Mouse (Mus musculus): ENCODE data around the gene Cenpf. TPM values are rescaled to one million over a fixed set of nuclear protein-coding genes. Genes with fewer than 3 reads are reported as not detected.

The Cenpf gene
- polyA plus RNA-seq, 1 experiment from 2014 or later = 54.4 TPM

DNA sequence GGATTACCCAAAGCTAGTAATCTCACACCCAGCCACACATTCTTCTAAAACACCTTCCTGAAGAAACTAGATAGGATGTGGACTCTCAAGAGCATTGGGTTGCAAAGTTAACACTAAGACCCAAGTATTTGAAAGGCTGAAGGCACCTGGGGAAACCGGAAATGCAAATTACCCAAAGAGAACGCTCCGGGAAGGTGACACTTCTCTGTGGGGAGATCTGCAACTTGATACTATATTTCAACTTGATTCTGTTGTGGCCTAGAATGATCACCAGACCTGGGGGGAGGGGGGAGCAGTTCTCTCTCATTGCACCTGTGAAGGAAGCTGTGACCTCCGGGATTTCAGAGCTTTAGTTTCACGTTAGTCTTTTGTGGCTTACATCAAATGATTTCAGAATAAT is 79.2 kb downstream of the Cenpf start:
- ATAC-seq (ENCODE audit: low read depth) = peak; percentile 83

DNA sequence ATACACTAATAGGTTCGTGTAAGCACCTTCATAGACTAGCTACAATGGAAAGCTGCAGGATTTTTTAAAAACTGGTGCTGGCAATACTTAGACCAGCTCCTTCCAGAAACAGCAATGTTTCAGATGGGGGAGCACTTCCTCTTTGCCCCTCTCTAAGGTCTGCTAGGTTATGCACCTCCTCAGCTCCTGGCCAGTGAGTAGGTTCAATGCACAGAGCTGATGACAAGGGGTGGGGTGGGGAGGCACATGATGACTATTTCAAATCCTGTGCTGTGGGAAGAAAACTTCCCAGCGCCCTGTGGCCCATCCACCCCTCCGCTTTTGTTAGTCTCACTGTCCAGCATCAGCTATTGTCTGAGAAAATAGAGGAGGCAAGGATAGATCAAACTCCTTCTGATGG is 79.8 kb downstream of the Cenpf start:
- Histone ChIP-seq H3K4me1 (ENCODE audit: control insufficient read depth, insufficient read depth, low read length) (0 out of 2 replicates have a peak, but pooled peaks cover 5% of the 10 kb centered on the region), H3K9ac (ENCODE audit: low read depth, low read length) (no peak overlapping the region), H3K9me3 (ENCODE audit: control insufficient read depth, low read length) (no peaks in the 10 kb centered on the region), H3K4me2 (ENCODE audit: low read depth, low read length) (no peak overlapping the region), H3K36me3 (ENCODE audit: control insufficient read depth, insufficient read depth, low read length) (no peaks in the 10 kb centered on the region), H3K4me3 (ENCODE audit: low read depth, low read length) (no peak overlapping the region), H3K27ac (replicated peaks; ENCODE audit: low read depth, low read length) (no peak overlapping the region), H3K27me3 (replicated peaks; ENCODE audit: control insufficient read depth, insufficient read depth, low read length) (no peaks in the 10 kb centered on the region)
- ATAC-seq (ENCODE audit: low read depth) (peak; percentile 72; the same call in 1 of the 2 replicates), DNase-seq (ENCODE audit: low spot score) (no peak)
- 86% methylated on average over 3 of the region's 3 CpGs for WGBS

More for the DNA sequence above, 79.2 kb downstream of the Cenpf start:
- Histone ChIP-seq H3K4me2 (ENCODE audit: low read depth, low read length) (no peak overlapping the region), H3K4me3 (ENCODE audit: low read depth, low read length) (no peak overlapping the region), H3K9me3 (ENCODE audit: control insufficient read depth, low read length) (no peaks in the 10 kb centered on the region), H3K27ac (replicated peaks; ENCODE audit: low read depth, low read length) (no peak overlapping the region), H3K27me3 (replicated peaks; ENCODE audit: control insufficient read depth, insufficient read depth, low read length) (no peaks in the 10 kb centered on the region), H3K9ac (ENCODE audit: low read depth, low read length) (no peak overlapping the region), H3K36me3 (ENCODE audit: control insufficient read depth, insufficient read depth, low read length) (no peaks in the 10 kb centered on the region), H3K4me1 (ENCODE audit: control insufficient read depth, insufficient read depth, low read length) (0 out of 2 replicates have a peak, but pooled peaks cover 5% of the 10 kb centered on the region)
- DNase-seq (ENCODE audit: low spot score) = peak; percentile 75
- 10% methylated on average over 5 of the region's 5 CpGs for WGBS

DNA sequence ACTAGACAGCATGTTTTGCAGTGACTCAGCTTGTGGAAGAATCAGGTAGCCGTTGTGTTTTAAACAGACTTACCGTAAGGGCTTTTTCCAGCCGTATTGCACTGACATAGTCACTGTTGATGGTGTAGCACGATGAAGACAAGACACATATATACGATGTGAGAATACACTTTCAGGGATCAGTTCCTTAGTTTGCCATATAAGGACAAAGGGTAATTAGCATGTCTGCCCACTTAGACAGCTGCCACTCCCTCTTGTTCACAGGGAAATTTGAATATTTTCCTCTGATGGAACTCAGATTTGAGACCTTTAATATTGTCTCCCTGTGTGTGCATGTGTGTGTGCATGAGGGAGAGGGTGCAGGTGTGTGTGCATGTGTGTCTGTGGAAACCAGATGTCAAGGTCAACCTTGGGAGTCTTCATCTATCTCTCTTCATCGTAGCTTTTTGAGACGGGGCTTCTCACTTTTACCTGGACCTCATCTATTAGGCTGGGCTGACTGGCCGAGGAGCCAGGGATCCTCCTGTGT is 82.2 kb downstream of the Cenpf start:
- Histone ChIP-seq H3K9ac (ENCODE audit: low read depth, low read length) (no peak overlapping the region), H3K4me1 (ENCODE audit: control insufficient read depth, insufficient read depth, low read length) (0 out of 2 replicates have a peak, but pooled peaks cover 5% of the 10 kb centered on the region), H3K4me3 (ENCODE audit: low read depth, low read length) (no peak overlapping the region), H3K36me3 (ENCODE audit: control insufficient read depth, insufficient read depth, low read length) (no peaks in the 10 kb centered on the region), H3K9me3 (ENCODE audit: control insufficient read depth, low read length) (no peaks in the 10 kb centered on the region), H3K27me3 (replicated peaks; ENCODE audit: control insufficient read depth, insufficient read depth, low read length) (no peaks in the 10 kb centered on the region), H3K4me2 (ENCODE audit: low read depth, low read length) (no peak overlapping the region), H3K27ac (replicated peaks; ENCODE audit: low read depth, low read length) (no peak overlapping the region)
- no peak for DNase-seq (ENCODE audit: low spot score)
- WGBS = 88% methylated on average over 8 of the region's 8 CpGs
- no peak for ATAC-seq (ENCODE audit: low read depth)

DNA sequence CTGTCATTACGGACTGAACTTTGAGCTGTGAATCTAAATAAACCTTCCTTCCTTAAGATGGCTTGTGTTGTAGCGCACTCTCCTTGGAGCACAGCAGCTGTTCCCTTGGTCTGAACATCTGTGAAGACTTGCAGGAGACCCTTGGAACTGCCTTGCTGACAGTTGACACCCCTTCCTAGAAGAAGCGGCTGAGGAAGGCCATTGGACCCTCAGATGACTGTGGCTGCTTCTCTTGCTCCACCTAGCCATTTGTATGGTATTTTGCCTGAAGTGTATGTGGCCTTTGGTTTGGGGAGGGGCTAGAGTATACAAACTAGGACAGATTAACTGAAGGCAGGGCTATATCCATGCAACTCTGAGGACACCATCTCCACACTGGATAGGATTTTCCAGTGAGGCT is 90.8 kb downstream of the Cenpf start:
- Histone ChIP-seq H3K36me3 (ENCODE audit: control insufficient read depth, insufficient read depth, low read length) (no peaks in the 10 kb centered on the region), H3K4me2 (ENCODE audit: low read depth, low read length) (no peak overlapping the region), H3K4me1 (ENCODE audit: control insufficient read depth, insufficient read depth, low read length) (no peaks in the 10 kb centered on the region), H3K4me3 (ENCODE audit: low read depth, low read length) (no peak overlapping the region), H3K27ac (replicated peaks; ENCODE audit: low read depth, low read length) (no peak overlapping the region), H3K27me3 (replicated peaks; ENCODE audit: control insufficient read depth, insufficient read depth, low read length) (no peaks in the 10 kb centered on the region), H3K9me3 (ENCODE audit: control insufficient read depth, low read length) (no peaks in the 10 kb centered on the region), H3K9ac (ENCODE audit: low read depth, low read length) (no peak overlapping the region)
- DNase-seq (ENCODE audit: low spot score) (no peak), ATAC-seq (ENCODE audit: low read depth) (no peak)
- 84% methylated on average over 3 of the region's 3 CpGs for WGBS

Other genes with a start within 250 kb of the Cenpf start
- 12.3 and 12.5 TPM in 2 replicates for gene Ptpn14, start 40.2 kb upstream of the Cenpf start, polyA plus RNA-seq (2014; fragmentation: Nextera tagmentation; extraction: Ambion mirVana)
- 97.4 and 104 TPM in 2 replicates for gene Smyd2, start 234.3 kb upstream of the Cenpf start, polyA plus RNA-seq (2014; fragmentation: Nextera tagmentation; extraction: Ambion mirVana)

Data from embryonic facial prominence, embryonic 14.5 days (tissue).